In genomic region chr14:31659501-31660181, GRCm38 (mm10) we compare ENCODE assay signal across 8 mouse cellular contexts. TPM values are rescaled to one million over a fixed set of nuclear protein-coding genes. Genes with fewer than 3 reads are reported as not detected.
DNase-seq lines count a peak whose midpoint lies in the region; ATAC-seq lines count a peak whose summit lies in the region.

No protein-coding gene starts in this region.

- H3K4me2 ChIP-seq in neural tube, embryonic 14.5 days (ENCODE audit: low read depth, low read length) = no peak overlapping the region

- H3K9me3 ChIP-seq in neural tube, embryonic 14.5 days (ENCODE audit: control insufficient read depth, low read length) = no peaks in the 10 kb centered on the region

- H3K4me1 ChIP-seq in neural tube, embryonic 14.5 days (ENCODE audit: control insufficient read depth, insufficient read depth, low read length) = peaks cover 37% of the 10 kb centered on the region

- DNase-seq in left cerebral cortex, adult 8-10 months (ENCODE audit: low spot score in 2 of 2) = peak; percentile 25 to 47
- DNase-seq in left cerebral cortex, adult 18-20 months (ENCODE audit: low spot score in 2 of 2) = no peak
- peak; percentile 69 for DNase-seq in adrenal gland, postnatal 10 days
- DNase-seq in gastrocnemius, postnatal 25 days = peak; percentile 74
- DNase-seq in kidney, adult 11 months = peak; percentile 85
- no peak for DNase-seq in thymus, postnatal 36 days
- no peak for DNase-seq in cerebellum, adult 11 months

- no peak for ATAC-seq in neural tube, embryonic 14.5 days (ENCODE audit: low read depth)

- H3K27me3 ChIP-seq in neural tube, embryonic 14.5 days (ENCODE audit: control insufficient read depth, insufficient read depth, low read length) = no peaks in the 10 kb centered on the region

- H3K36me3 ChIP-seq in neural tube, embryonic 14.5 days (ENCODE audit: control insufficient read depth, insufficient read depth, low read length) = no peaks in the 10 kb centered on the region

- H3K27ac ChIP-seq in neural tube, embryonic 14.5 days (ENCODE audit: low read depth, low read length) = peak overlapping the region; percentile 97

- H3K4me3 ChIP-seq in neural tube, embryonic 14.5 days (ENCODE audit: low read depth, low read length) = no peak overlapping the region

- WGBS in neural tube, embryonic 14.5 days = 37% methylated on average over 10 of the region's 10 CpGs

- H3K9ac ChIP-seq in neural tube, embryonic 14.5 days (replicated peaks; ENCODE audit: low read depth, low read length) = 0 out of 2 replicates have a peak overlapping the region, but pooled peaks have one; percentile 16

RNA-seq across cellular contexts. Expression of gene Hacl1, which starts 18.6 kb away (rescaled TPM):
- total RNA-seq in left cerebral cortex, adult 8-10 months (2022) = 10 to 100 TPM in 2 of 4 experiments, 1 to 10 TPM in 2; 6.4 to 10.4 (median 9.8) TPM
- total RNA-seq in left cerebral cortex, adult 18-20 months (2021) = 1 to 10 TPM; 4.5 to 8.7 TPM
- 100 to 1,000 TPM in 1 of 2 experiments, 10 to 100 TPM in 1; 86.3 to 159 TPM for total RNA-seq in adrenal gland, postnatal 10 days (2021)
- 1 to 10 TPM; 3.7 to 7.8 TPM for total RNA-seq in gastrocnemius, postnatal 25 days (2021)
- polyA plus RNA-seq in neural tube, embryonic 14.5 days (2014; fragmentation: Nextera tagmentation; extraction: Ambion mirVana) = 10.0 and 13.5 TPM in 2 replicates

RNA-seq across cellular contexts. Expression of gene Btd, which starts 18.8 kb away (rescaled TPM):
- total RNA-seq in left cerebral cortex, adult 8-10 months (2022) = 10 to 100 TPM; 10.5 to 13.9 (median 11.4) TPM
- 1 to 10 TPM; 7.1 to 8.7 TPM for total RNA-seq in left cerebral cortex, adult 18-20 months (2021)
- 10 to 100 TPM; 43.9 to 48.6 TPM for total RNA-seq in adrenal gland, postnatal 10 days (2021)
- total RNA-seq in gastrocnemius, postnatal 25 days (2021) = 1 to 10 TPM; 4.1 to 6.2 TPM
- polyA plus RNA-seq in neural tube, embryonic 14.5 days (2014; fragmentation: Nextera tagmentation; extraction: Ambion mirVana) = 14.4 and 17.7 TPM in 2 replicates

RNA-seq across cellular contexts. Expression of gene Gm49387, which starts 19.0 kb away (rescaled TPM):
- total RNA-seq in left cerebral cortex, adult 8-10 months (2022) = not detected
- total RNA-seq in left cerebral cortex, adult 18-20 months (2021) = under 1 TPM in 1 of 2 experiments, not detected in 1; 0.66 TPM
- 1 to 10 TPM; 4.6 to 7.4 TPM for total RNA-seq in adrenal gland, postnatal 10 days (2021)
- total RNA-seq in gastrocnemius, postnatal 25 days (2021) = 1 to 10 TPM in 1 of 2 experiments, under 1 TPM in 1; 0.79 to 1.3 TPM
- polyA plus RNA-seq in neural tube, embryonic 14.5 days (2014; fragmentation: Nextera tagmentation; extraction: Ambion mirVana) = not detected in 2 replicates

Comparison
In these comparisons a context has a peak if more than half of its experiments do, and no peak if none do; other contexts are left out.
1. DNase-seq: peak in left cerebral cortex, adult 8-10 months (2 of 2), adrenal gland, postnatal 10 days (single experiment), gastrocnemius, postnatal 25 days (single experiment) and kidney, adult 11 months (single experiment); none in left cerebral cortex, adult 18-20 months (0 of 2), thymus, postnatal 36 days (0 of 2) and cerebellum, adult 11 months (single experiment).
2. RNA of gene Hacl1, which starts 18.6 kb away (total RNA-seq): 86.3 to 159 TPM in adrenal gland, postnatal 10 days; 6.4 to 10.4 TPM in left cerebral cortex, adult 8-10 months, 4.5 to 8.7 TPM in left cerebral cortex, adult 18-20 months and 3.7 to 7.8 TPM in gastrocnemius, postnatal 25 days; every median in the first group is over 4 times any median in the second.